Mouse (Mus musculus): Measurements from ENCODE around the gene Emc9. TPM values are rescaled to one million over a fixed set of nuclear protein-coding genes. Genes with fewer than 3 reads are reported as not detected.
A peak's percentile ranks its signal among the peaks of the same experiment; 100 is the strongest.

Gene Emc9
- total RNA-seq, 2 experiments from 2014 or later: 59.7 to 63.2 TPM

GRCm38 (mm10) chr14:55591331-55591891, 6.3 kb upstream of the Emc9 start, which contains the start of gene Rnf31:
TSS of gene Rnf31 (plus strand) at chr14:55591708.
- peak; percentile 91 for DNase-seq
- intact Hi-C loops (cut with DNase I): no loop called here

GRCm38 (mm10) chr14:55590748-55591330, 5.7 kb upstream of the Emc9 start, which contains the start of gene Psme2:
TSS of gene Psme2 (minus strand) at chr14:55591113.
- peak in 1 of 2 experiments; percentile 90 for DNase-seq
- intact Hi-C loops (cut with DNase I): no loop called here

GRCm38 (mm10) chr14:55589771-55590448, 4.8 kb upstream of the Emc9 start:
- intact Hi-C loops (cut with DNase I): no loop called here

GRCm38 (mm10) chr14:55589271-55589670, 4.2 kb upstream of the Emc9 start:
- DNase-seq: no peak
- intact Hi-C loops (cut with DNase I): no loop called here

More at GRCm38 (mm10) chr14:55589771-55590448, 4.8 kb upstream of the Emc9 start:
- no peak for DNase-seq

- intact Hi-C loops (cut with DNase I): no loop called here
- DNase-seq: no peak
Measured at GRCm38 (mm10) chr14:55586149-55586548, 1.0 kb upstream of the Emc9 start.

- DNase-seq: no peak
- intact Hi-C loops (cut with DNase I): no loop called here
Measured at GRCm38 (mm10) chr14:55585566-55585960, 461 bp upstream of the Emc9 start.

- intact Hi-C loops (cut with DNase I): no loop called here
Measured at GRCm38 (mm10) chr14:55584303-55584701, 800 bp downstream of the Emc9 start.

GRCm38 (mm10) chr14:55581981-55582681, 3.0 kb downstream of the Emc9 start:
- intact Hi-C loops (cut with DNase I): no loop called here
- no peak for DNase-seq

More at GRCm38 (mm10) chr14:55584303-55584701, 800 bp downstream of the Emc9 start:
- no peak for DNase-seq

- intact Hi-C loops (cut with DNase I): no loop called here
- no peak for DNase-seq
Measured at GRCm38 (mm10) chr14:55580731-55581130, 4.4 kb downstream of the Emc9 start.

GRCm38 (mm10) chr14:55579511-55580496, 5.3 kb downstream of the Emc9 start:
- no peak for DNase-seq
- intact Hi-C loops (cut with DNase I): no loop called here

- intact Hi-C loops (cut with DNase I): no loop called here
Measured at GRCm38 (mm10) chr14:55578668-55579269, 6.3 kb downstream of the Emc9 start.

GRCm38 (mm10) chr14:55577871-55578667, 7.0 kb downstream of the Emc9 start, which contains the start of gene Psme1:
TSS of gene Psme1 (plus strand) at chr14:55578123.
- intact Hi-C loops (cut with DNase I): no loop called here
- peak; percentile 77 to 82 for DNase-seq

More at GRCm38 (mm10) chr14:55578668-55579269, 6.3 kb downstream of the Emc9 start:
- DNase-seq: peak in 1 of 2 experiments; percentile 66

- intact Hi-C loops (cut with DNase I): no loop called here
- peak in 1 of 2 experiments; percentile 31 for DNase-seq
Measured at GRCm38 (mm10) chr14:55576376-55576775, 8.7 kb downstream of the Emc9 start.

- intact Hi-C loops (cut with DNase I): no loop called here
Measured at GRCm38 (mm10) chr14:55575711-55576110, 9.4 kb downstream of the Emc9 start.

GRCm38 (mm10) chr14:55575302-55575701, 9.8 kb downstream of the Emc9 start, which contains the start of gene Fitm1:
TSS of gene Fitm1 (plus strand) at chr14:55575617.
- peak in 1 of 2 experiments; percentile 58 for DNase-seq

More at GRCm38 (mm10) chr14:55575711-55576110, 9.4 kb downstream of the Emc9 start:
- DNase-seq: peak in 1 of 2 experiments; percentile 45

GRCm38 (mm10) chr14:55571760-55572159, 13.3 kb downstream of the Emc9 start:
- intact Hi-C loops (cut with DNase I): no loop called here
- DNase-seq: no peak

More at GRCm38 (mm10) chr14:55575302-55575701, 9.8 kb downstream of the Emc9 start, which contains the start of gene Fitm1:
- intact Hi-C loops (cut with DNase I): no loop called here

- DNase-seq: no peak
- intact Hi-C loops (cut with DNase I): no loop called here
Measured at GRCm38 (mm10) chr14:55570588-55570987, 14.5 kb downstream of the Emc9 start.

- no peak for DNase-seq
- intact Hi-C loops (cut with DNase I): no loop called here
Measured at GRCm38 (mm10) chr14:55567496-55567895, 17.6 kb downstream of the Emc9 start.
